Mouse (Mus musculus) neural tube, embryonic 10.5 days (tissue): Measurements from ENCODE around the gene Acadm.

Experiments
- DNase-seq: peaks from one replicate; pipeline ENCODE4 v3.0.0-alpha.2; 2017; ENCODE audit warnings: low spot score; ENCODE audit errors: extremely low spot score

Acadm gene

GRCm38 (mm10) chr3:153902595-153902994, 41.8 kb downstream of the Acadm start:
- DNase-seq = no peak

- DNase-seq = no peak
Measured at GRCm38 (mm10) chr3:153901904-153902303, 42.5 kb downstream of the Acadm start.

DNA sequence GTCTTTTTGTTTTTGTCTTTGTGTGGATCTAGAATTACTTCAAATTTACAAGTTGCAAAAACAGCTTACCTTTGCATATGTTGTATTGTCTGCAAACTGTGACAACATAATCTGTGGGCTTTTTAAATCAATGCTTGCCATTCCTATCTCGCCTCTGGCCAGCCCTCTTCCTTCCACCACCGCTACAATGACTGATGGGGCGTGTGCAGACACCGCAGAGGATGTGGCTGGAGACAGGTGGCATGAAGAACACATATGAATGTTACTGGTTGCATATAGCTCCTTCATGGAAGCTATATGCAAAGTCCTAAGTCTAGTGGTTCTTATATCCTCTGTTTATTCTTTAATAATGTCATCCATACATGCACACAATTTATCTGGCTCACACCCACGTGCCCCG, 47.2 kb downstream of the Acadm start:
- DNase-seq = no peak

- no peak for DNase-seq
Measured at GRCm38 (mm10) chr3:153895454-153895853, 49.0 kb downstream of the Acadm start.

GRCm38 (mm10) chr3:153889188-153889781, 55.1 kb downstream of the Acadm start:
- DNase-seq = no peak

GRCm38 (mm10) chr3:153888141-153888540, 56.3 kb downstream of the Acadm start:
- DNase-seq = no peak

DNA sequence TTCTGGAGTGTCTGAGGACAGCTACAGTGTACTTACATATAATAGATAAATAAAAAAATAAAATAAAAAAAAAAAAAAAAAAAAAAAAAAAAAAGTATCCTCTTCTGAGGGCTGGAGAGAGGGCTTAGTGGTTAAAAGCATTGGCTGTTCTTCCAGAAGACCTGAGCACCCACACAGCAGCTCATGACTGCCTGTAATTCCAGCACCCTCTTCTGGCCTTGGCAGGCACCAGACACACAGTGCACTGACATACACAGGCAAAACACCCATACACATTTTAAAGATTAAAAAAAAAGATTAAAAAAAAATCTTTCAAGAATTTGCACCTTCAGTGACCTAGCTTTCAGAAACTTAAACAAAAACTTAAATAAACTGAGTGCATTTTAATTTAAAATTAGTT, 58.1 kb downstream of the Acadm start:
- no peak for DNase-seq
